Mouse (Mus musculus): Measurements from ENCODE around the gene Rab12.

DNA sequence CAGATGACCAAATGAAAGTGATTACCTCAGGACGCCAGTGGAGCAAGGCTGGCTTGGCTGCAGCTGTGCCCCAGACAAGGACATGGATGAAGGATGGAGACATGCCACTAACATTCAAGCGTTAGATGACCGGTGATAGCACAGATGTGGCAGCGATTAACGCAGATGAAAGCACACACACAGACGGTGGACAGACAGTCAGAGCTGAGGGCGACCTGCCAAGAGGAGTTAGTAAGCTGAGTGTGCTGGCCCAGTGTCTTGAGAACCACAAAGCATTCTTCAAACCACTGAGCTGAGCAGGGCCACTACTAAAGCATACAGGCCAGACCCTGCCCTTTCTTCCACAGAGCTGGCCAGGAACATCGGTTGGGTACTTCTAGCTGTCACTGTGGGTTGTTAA is 14.6 kb downstream of the Rab12 start:
- TF ChIP-seq POLR2A (IDR thresholded peaks at IDR 0.05; ENCODE audit: insufficient read length, low read depth) (no peak), E2F4 (IDR thresholded peaks at IDR 0.05; ENCODE audit: insufficient read depth) (no peak), POLR2AphosphoS2 (IDR thresholded peaks at IDR 0.05; ENCODE audit: insufficient read length, low read depth) (no peak), TCF3 (IDR thresholded peaks at IDR 0.05; ENCODE audit: insufficient read length, low read depth) (no peak), USF1 (IDR thresholded peaks at IDR 0.05; ENCODE audit: low read depth) (no peak), MAX (IDR thresholded peaks at IDR 0.05; ENCODE audit: low read depth) (no peak), CEBPB (IDR thresholded peaks at IDR 0.05; ENCODE audit: insufficient read depth, poor library complexity, severe bottlenecking) (no peak), TCF12 (IDR thresholded peaks at IDR 0.05; ENCODE audit: insufficient read depth, poor library complexity, severe bottlenecking) (no peak), MYOG (IDR thresholded peaks at IDR 0.05; ENCODE audit: control insufficient read depth in 1 of 3, insufficient read depth in 1 of 3, insufficient read length in 2 of 3, low read depth in 2 of 3) (peak in 2 of 3 experiments; percentile 34 to 49), MYOD1 (IDR thresholded peaks at IDR 0.05; ENCODE audit: control insufficient read depth in 1 of 3, insufficient read length in 2 of 3, low read depth in 2 of 3) (peak in 1 of 3 experiments; percentile 13), REST (IDR thresholded peaks at IDR 0.05; ENCODE audit: insufficient read depth, insufficient read length) (no peak)

All from myocyte (in vitro differentiated cells).